Mouse (Mus musculus): ENCODE measurements around the gene Bicd2. TPM values are rescaled to one million over a fixed set of nuclear protein-coding genes. Genes with fewer than 3 reads are reported as not detected.
A peak's percentile ranks its signal among the peaks of the same experiment; 100 is the strongest.

The Bicd2 gene
- 10 to 100 TPM; 53.9 to 54.6 TPM for total RNA-seq (2021)
- long read RNA-seq, experiment 1, full-length matches to known transcripts = 66 of 93 reads
- long read RNA-seq, experiment 1, partial matches to known transcripts = 15 of 93 reads
- long read RNA-seq, experiment 1, other reads (novel, unspliced or antisense) = 12 of 93 reads
- long read RNA-seq, experiment 2, full-length matches to known transcripts = 73 of 103 reads
- long read RNA-seq, experiment 2, partial matches to known transcripts = 14 of 103 reads
- long read RNA-seq, experiment 2, other reads (novel, unspliced or antisense) = 16 of 103 reads

DNA sequence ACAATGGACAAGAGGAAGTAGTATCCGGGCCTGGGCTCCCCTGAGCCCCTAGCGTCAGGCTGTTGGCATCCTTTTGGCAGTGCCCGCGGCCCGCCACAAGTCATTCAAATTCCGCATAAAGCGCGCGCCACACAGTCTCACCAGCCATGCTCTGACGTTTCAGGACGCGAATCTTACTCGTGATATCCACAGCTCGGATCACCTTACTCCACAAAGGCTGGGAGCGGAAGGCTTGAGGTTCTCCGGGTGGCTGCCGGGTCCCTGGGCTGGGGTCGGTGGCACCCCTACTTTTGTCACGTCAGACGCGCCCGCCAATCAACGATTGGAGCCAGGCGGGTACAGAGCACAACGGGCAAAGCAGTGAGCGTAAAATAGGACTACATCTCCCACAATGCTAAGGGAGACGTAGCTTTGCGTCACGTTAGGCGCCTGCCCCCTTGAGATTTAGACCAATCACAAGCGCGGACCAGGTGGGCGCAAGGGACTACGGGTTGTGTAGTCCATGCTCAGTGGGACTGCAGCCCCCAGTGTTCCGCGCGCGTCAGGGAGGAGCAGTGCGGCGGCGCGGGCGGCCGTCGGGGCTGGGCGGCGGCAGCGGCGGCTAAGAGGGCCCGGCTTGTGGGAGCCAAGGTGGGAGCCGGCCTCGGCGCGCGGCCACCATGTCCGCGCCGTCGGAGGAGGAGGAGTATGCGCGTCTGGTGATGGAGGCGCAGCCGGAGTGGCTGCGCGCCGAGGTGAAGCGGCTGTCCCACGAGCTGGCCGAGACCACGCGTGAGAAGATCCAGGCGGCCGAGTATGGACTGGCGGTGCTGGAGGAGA, at the start of gene Bicd2:
Bicd2 (plus strand) TSS at position 574 of the 819 bp plus-strand sequence.
- Histone ChIP-seq H3K27ac (peak within 1 kb of the TSS; percentile 91), H3K4me3 (peak within 1 kb of the TSS; percentile 99)
- peak; percentile 28 for TF ChIP-seq CTCF (IDR thresholded peaks at IDR 0.05)
- DNase-seq (ENCODE audit: extremely low spot score in 1 of 2, low spot score in 2 of 2) = peak; percentile 95 to 97
- intact Hi-C loops (cut with DNase I) = loop anchor here (1.0 to 5.0 kb wide), 2 partner anchors 80 to 311 kb away; partner anchors contain the start of genes Cenpp, Ippk and Nol8

GRCm38 (mm10) chr13:49291949-49292348, 49.4 kb upstream of the Bicd2 start:
- no peak for DNase-seq (ENCODE audit: extremely low spot score in 1 of 2, low spot score in 2 of 2)
- Histone ChIP-seq H3K27ac (no peak overlapping the region), H3K4me3 (no peak overlapping the region)
- intact Hi-C loops (cut with DNase I) = no loop called here
- no peak for TF ChIP-seq CTCF (IDR thresholded peaks at IDR 0.05)

DNA sequence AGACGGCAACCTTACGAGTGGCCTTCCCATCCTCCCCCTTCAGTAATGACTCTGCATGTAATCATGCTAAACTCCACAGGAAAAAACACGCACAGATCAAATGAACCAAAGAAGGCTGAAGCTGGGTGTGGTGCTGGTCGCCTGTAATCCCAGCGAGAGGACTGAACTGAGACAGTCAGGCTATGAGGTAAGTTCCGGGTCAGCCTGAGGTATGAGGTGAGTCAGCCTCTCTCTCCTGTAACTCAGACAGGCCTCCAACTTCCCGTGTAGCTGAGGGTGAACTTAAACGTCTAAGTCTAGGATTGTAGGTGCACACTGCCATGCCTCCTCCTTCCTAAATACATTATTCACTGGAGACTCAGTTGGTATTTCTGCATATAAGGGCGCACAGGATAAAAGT, 47.3 kb upstream of the Bicd2 start:
- H3K4me3 ChIP-seq = no peak overlapping the region

DNA sequence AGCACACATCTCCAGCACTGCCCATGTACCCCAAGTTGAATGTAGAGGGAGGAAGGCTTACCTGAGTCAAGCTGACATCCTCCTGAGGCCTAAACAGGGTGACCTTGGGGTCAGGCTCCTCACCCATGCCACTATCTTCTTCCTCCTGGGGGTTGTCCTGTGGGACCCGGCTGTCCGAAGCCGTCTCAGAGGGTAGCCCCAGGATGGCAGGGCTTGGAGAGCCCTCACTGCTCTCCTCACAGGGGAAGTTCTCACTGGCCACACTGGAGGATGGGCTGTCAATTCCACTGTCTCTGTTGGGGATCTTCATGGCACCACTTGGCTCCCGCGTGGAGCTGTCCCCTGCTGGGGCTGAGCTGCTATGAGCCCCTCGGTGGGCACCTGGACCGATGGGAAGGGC, 45.1 kb upstream of the Bicd2 start:
- no peak for TF ChIP-seq CTCF (IDR thresholded peaks at IDR 0.05)
- intact Hi-C loops (cut with DNase I) = no loop called here
- H3K4me3 ChIP-seq = no peak overlapping the region
- DNase-seq (ENCODE audit: extremely low spot score in 1 of 2, low spot score in 2 of 2) = no peak
- H3K27ac ChIP-seq = no peak overlapping the region

More for the DNA sequence above, 47.3 kb upstream of the Bicd2 start:
- intact Hi-C loops (cut with DNase I) = no loop called here
- H3K27ac ChIP-seq = no peak overlapping the region
- DNase-seq (ENCODE audit: extremely low spot score in 1 of 2, low spot score in 2 of 2) = no peak
- TF ChIP-seq CTCF (IDR thresholded peaks at IDR 0.05) = no peak

- Histone ChIP-seq H3K4me3 (no peak overlapping the region), H3K27ac (no peak overlapping the region)
- no peak for TF ChIP-seq CTCF (IDR thresholded peaks at IDR 0.05)
- DNase-seq (ENCODE audit: extremely low spot score in 1 of 2, low spot score in 2 of 2) = no peak
- intact Hi-C loops (cut with DNase I) = no loop called here
Observed at GRCm38 (mm10) chr13:49298514-49299381, 42.6 kb upstream of the Bicd2 start.

GRCm38 (mm10) chr13:49300771-49301170, 40.6 kb upstream of the Bicd2 start:
- DNase-seq (ENCODE audit: extremely low spot score in 1 of 2, low spot score in 2 of 2) = no peak
- Histone ChIP-seq H3K27ac (no peak overlapping the region), H3K4me3 (no peak overlapping the region)
- intact Hi-C loops (cut with DNase I) = no loop called here
- TF ChIP-seq CTCF (IDR thresholded peaks at IDR 0.05) = no peak

DNA sequence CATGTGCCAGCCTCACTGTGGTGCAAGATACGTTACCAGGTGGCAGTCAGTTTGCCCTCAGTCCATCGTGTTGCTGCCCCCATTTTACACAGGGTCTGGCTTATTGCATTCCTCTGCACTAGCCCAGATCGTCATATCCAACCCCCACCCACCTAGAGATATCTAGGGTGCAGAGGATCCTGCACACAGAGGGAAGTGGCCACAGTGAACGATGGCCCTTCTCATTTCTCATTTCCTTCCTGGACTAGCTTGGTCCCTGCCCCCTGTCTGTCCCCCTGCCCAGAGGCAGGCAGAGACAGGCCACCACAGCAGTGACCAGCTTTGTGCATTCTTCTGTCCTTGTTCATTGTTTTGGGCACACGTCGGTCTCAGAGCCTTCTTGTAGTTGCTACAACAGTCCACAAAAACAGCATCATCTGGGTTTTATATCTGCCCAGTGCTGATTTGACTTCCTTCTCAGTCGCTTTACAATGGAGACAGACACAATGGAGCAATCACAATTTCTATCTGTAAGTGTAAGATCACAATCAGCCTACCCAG, 34.5 kb upstream of the Bicd2 start:
- intact Hi-C loops (cut with DNase I) = no loop called here
- no peak for TF ChIP-seq CTCF (IDR thresholded peaks at IDR 0.05)
- Histone ChIP-seq H3K4me3 (no peak overlapping the region), H3K27ac (peak overlapping the region; percentile 71)
- no peak for DNase-seq (ENCODE audit: extremely low spot score in 1 of 2, low spot score in 2 of 2)

- intact Hi-C loops (cut with DNase I) = no loop called here
Observed at GRCm38 (mm10) chr13:49307311-49307969, 33.9 kb upstream of the Bicd2 start.

DNA sequence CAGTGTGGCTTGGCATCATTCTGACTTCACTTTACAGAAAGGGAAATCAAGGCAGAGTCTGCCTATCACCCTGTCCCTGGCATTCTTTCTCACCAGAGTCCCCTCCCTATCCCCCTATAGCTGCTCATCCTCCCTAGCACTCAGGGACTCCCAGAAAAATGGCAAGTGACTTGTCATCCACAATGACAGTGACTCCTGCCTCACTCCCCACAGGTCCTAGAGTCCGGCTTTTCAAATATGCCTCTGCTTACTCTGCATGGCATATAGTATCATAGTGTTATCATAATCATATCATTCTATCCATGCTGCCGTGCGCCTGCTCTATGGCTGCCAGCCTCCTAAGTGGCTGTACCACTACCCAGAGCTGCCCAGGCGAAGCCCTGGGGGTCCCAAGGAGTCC, 33.2 kb upstream of the Bicd2 start:
- TF ChIP-seq CTCF (IDR thresholded peaks at IDR 0.05) = no peak
- H3K4me3 ChIP-seq = no peak overlapping the region
- H3K27ac ChIP-seq = peak overlapping the region; percentile 50
- DNase-seq (ENCODE audit: extremely low spot score in 1 of 2, low spot score in 2 of 2) = no peak
- intact Hi-C loops (cut with DNase I) = no loop called here

More at GRCm38 (mm10) chr13:49307311-49307969, 33.9 kb upstream of the Bicd2 start:
- DNase-seq (ENCODE audit: extremely low spot score in 1 of 2, low spot score in 2 of 2) = no peak
- Histone ChIP-seq H3K27ac (peak overlapping the region; percentile 71), H3K4me3 (no peak overlapping the region)
- no peak for TF ChIP-seq CTCF (IDR thresholded peaks at IDR 0.05)

DNA sequence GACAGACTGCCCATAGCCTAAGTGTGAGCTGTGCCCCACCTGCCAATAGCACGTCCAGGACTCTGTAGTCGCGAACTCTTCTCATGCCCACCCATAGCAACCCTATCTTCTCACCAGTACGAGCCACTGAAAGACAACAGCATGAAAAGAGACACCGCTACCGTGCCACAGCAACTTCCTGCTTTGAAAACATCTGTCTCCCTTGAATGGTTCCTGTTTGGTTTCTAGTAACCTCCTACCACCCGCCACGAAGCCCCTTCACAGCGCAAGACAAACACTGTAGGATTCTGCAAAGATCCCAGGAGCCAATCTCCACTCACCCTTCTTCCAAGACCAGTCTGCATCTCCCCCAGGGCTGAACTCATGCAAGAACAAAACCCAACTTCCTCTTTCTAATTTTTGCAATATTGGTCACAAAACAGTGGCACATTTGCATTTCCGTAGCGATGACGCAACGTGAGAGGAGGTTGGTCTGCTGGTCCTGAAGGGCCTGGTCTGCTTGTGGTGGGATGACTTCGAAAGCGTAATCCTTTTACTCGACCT, 32.5 kb upstream of the Bicd2 start:
- TF ChIP-seq CTCF (IDR thresholded peaks at IDR 0.05) = no peak
- Histone ChIP-seq H3K4me3 (no peak overlapping the region), H3K27ac (peak overlapping the region; percentile 11; the same call in 1 of the 2 replicates)
- DNase-seq (ENCODE audit: extremely low spot score in 1 of 2, low spot score in 2 of 2) = no peak
- intact Hi-C loops (cut with DNase I) = no loop called here

GRCm38 (mm10) chr13:49309501-49309900, 31.9 kb upstream of the Bicd2 start:
- Histone ChIP-seq H3K27ac (no peak overlapping the region), H3K4me3 (no peak overlapping the region)
- intact Hi-C loops (cut with DNase I) = no loop called here
- TF ChIP-seq CTCF (IDR thresholded peaks at IDR 0.05) = no peak
- no peak for DNase-seq (ENCODE audit: extremely low spot score in 1 of 2, low spot score in 2 of 2)
